Mouse (Mus musculus) lung, postnatal 36 days (tissue): Measurements from ENCODE around the gene Cldnd2.

Experiments used
- DNase-seq: peaks from one replicate; pipeline ENCODE4 v3.0.0; 2022; ENCODE audit warnings: mixed read lengths

The Cldnd2 gene

DNA sequence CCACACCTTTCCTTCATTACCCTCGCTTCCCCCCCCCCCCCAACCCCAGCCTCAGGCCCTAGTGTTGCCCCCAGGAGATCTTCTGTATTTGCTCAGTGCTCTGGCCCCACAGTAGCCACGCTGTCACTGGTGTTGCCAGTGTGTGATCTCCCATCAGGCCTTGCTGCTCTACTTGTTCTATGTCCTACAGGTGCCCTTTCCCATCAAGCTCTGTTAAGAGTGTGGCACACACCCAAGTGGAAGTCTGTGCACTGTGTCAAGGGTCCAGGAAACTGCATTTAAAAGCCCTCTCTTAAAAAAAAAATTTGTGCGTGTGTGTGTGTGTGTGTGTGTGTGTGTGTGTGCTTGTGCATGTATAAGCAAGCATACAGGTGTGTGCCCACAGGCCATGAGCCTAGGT, 7.7 kb downstream of the Cldnd2 start:
- DNase-seq = peak; percentile 45

DNA sequence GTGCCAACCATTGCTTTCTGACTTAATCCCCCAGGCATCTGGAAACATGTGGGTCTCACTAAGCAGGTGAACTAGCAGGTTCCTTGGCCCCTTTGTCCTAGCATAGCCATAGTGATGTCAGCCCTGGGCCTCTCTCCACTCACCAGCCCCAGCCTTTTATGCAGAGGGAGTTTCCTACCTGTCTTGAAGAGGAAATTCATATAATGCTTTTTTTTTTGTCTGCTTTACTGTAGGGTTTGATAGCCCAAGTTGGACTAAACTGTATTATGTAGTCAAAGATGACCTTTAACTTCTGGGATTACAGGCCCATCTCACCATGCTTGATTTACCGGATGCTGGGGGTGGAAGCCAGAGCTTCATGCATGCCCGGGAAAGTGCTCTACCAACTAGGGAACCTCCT, 9.2 kb downstream of the Cldnd2 start:
- no peak for DNase-seq

DNA sequence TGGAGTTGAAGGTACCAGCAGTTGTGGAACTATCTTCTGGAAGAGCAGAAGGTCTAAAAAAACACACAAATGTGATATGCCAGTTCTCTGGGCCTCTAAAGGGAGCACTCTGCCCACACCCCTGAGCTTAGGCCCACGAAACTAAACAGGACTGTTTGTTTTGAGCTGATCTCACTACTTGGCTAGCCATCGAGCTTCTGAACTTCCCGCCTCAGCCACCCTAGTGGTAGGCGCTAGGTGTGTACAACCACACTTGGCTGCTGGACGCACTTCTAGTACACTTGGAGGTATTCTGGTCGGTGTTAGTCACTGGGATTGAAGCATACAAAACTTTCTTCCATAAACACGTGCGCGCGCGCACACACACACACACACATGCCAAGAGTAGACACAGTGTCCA, 11.1 kb downstream of the Cldnd2 start:
- peak; percentile 31 for DNase-seq

DNA sequence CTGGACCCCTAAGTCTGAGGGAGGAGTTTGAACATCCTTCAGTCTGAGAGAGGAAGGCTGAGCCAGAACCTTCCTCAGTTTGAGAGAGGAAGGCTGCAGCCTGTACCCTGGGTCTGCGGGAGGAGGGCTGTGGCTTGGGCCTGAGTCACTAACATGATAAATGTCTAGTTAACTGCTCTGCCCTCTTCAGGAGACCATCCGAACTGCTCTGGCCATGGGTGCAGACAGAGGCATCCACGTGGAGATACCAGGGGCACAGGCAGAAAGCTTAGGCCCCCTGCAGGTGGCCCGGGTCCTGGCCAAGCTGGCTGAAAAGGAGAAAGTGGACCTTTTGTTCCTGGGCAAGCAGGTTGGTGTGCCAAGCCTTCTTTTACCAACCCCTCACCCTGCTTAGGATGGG, 12.0 kb downstream of the Cldnd2 start:
- DNase-seq = peak; percentile 42

- DNase-seq = peak; percentile 57
These were observed 13.2 kb downstream of the Cldnd2 start for GRCm38 (mm10) chr7:43453599-43454355.

DNA sequence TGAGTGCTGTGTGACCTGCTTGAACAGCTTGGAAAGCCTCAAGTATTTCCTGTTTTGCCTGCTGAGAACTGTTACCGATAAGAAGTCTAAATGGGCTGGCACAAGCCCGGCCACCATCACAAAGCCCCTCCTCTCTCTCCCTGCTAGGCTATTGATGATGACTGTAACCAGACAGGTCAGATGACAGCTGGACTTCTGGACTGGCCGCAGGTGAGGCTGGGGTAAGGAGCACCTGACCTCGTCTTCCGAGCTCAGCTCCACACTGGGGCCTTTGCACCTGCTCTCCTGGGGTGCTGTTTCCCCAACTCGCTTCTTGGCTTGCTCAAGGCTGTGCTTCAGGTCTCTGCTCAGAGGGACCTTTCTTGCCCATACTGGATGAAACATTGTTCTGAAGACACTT, 13.8 kb downstream of the Cldnd2 start:
- peak; percentile 44 for DNase-seq

GRCm38 (mm10) chr7:43462851-43463250, 22.3 kb downstream of the Cldnd2 start, which contains the start of gene Vsig10l:
Gene Vsig10l, plus strand, starts transcription at chr7:43463151.
- no peak for DNase-seq

GRCm38 (mm10) chr7:43463976-43464375, 23.4 kb downstream of the Cldnd2 start:
- DNase-seq = no peak

DNA sequence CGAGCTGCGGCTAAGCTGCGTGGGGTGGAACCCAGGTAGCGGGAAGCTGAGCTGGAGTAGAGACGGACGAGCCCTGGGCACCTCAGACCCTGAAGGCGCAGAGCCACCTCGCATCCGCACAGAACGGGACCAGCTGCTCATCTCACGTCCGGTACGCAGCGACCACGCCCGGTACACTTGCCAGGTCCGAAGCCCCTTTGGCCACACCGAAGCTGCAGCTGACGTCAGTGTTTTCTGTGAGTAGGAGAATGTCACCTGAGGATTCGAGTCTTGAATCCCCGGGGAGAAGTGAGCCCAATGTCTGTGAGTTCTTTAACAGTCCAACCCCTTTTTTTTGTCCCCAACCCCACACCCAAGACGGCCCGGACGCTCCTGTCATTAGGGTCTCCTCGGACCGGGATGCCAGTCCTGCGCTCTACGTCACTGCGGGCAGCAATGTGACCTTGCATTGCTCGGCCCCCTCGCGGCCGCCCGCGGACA, 24.3 kb downstream of the Cldnd2 start:
- peak; percentile 68 for DNase-seq

DNA sequence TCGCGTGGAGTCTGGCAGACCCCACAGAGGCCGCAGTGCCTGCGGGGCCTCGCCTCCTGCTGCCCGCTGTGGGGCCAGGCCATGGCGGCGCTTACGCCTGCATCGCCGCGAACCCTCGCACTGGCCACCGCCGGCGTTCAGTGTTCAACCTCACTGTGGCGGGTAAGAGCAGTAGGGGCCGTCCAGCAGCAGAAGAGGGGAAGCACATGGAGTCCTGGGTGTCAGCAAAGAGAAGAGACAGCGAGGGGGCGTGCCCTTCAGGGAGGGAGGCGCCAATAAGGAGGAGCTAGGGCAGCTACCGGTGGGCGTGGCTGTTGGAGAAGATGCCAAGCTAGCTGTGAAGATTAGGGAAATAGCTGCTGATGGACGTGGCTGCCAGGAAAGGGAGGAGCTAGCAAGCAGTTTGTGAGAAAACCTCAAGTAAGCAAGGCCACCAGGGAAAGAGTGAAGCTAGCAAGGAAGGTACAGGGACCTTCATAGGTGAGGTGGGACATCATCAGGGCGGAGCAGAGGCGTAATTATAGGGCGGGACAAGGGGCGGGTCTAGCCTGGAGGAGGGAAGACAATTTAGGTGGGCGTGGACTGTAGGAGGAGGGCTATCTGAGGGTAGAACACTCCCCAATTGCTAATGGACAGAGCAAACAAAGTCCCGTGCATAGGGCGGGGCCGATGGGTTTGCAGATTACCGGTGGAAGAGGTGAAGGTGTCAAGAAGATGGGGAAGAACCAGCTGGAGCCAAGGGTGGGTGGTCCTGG, 24.9 kb downstream of the Cldnd2 start:
- DNase-seq = peak; percentile 97

GRCm38 (mm10) chr7:43466099-43466694, 25.6 kb downstream of the Cldnd2 start:
- peak; percentile 91 for DNase-seq

DNA sequence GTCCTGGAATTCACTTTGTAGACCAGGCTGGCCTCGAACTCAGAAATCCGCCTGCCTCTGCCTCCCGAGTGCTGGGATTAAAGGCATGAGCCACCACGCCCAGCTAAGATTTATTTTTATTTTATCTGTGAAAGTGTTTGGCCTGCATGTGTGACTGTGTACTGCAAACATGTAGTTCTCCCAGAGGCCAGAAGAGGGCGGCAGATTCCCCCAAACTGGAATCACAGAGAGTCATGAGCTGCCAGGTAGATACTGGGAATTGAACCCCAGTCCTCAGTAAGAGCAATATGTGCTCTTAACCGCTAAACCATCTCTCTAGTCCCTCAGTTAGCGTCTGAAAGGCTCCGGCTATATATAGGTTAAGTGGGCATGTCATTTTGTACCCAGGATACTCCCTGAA, 29.8 kb downstream of the Cldnd2 start:
- DNase-seq = peak; percentile 49

GRCm38 (mm10) chr7:43475706-43476105, 35.1 kb downstream of the Cldnd2 start:
- DNase-seq = peak; percentile 16

DNA sequence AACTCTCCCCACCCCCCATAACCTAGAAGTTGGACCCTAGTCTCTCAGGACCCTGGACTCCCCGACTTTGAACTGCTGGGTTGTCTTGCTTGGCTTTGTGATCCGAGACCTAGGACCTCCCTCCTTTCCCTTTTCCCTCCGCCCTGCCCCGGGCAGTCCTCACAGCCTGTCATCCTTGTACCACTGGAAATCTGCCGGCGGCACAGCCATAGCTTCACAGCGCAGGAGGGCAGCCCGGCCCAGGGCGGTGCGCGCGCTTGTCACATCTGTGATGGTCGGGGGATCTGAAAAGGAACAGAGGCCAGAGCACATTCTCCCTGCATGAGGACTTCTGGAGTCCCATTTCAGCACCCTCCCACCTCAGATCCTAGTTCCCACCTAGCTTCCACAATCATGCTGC, 35.8 kb downstream of the Cldnd2 start:
- DNase-seq = no peak

- peak; percentile 47 for DNase-seq
These were observed 40.6 kb downstream of the Cldnd2 start for GRCm38 (mm10) chr7:43481191-43481590.

DNA sequence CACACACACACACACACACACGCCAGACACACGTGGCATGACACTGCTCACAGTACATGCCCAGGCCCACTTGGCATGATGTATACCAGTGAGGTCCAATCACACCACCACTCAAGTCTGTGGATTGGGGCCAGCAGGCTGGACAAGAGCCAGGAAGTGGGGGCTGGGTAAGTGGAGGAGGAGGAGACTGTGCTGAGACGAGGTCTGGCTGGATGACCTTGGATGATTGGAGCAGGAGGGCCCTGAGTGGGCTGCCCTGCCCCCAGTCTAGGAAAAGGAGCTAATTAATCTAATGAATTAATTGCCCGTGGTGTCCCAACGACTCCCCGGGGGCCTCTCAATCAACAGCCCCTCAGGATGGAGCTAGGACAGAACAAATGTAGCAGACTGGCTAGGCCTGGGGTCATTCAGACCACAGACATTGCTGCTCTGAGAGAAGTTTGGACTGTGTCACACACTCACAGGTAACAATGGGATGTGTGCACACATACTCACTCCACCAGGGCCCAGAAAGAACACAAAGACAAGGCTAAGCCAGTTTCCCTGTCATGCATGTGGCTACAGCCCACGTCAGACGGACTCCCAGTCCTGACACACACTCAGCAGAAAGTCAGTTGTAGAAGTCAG, 41.6 kb downstream of the Cldnd2 start:
- no peak for DNase-seq

GRCm38 (mm10) chr7:43483236-43483635, 42.7 kb downstream of the Cldnd2 start:
- DNase-seq = no peak

DNA sequence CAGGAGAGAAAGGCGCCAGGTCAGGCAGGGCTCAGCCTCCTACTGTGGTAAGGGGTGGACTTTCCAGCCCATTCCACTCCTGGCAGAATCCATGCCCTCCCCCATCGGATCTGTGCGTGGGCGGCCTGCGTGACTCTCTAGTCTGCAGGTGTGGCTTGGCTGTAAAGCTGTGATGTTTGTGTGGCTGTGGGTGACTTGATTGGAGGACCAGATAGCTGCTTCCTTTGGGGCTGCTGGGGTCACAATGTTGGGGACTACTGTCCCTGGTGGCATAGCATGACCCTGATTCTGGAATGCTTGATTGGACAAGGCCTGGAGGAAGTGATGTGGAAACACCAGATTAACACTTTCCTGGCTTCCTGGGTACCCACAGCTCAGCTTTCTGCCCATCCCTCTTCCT, 48.1 kb downstream of the Cldnd2 start:
- DNase-seq = no peak

GRCm38 (mm10) chr7:43489631-43490125, 49.1 kb downstream of the Cldnd2 start, which contains the start of gene Iglon5:
Gene Iglon5, minus strand, starts transcription at chr7:43490075.
- DNase-seq = no peak

- no peak for DNase-seq
These were observed 49.6 kb downstream of the Cldnd2 start for GRCm38 (mm10) chr7:43490182-43490584.

DNA sequence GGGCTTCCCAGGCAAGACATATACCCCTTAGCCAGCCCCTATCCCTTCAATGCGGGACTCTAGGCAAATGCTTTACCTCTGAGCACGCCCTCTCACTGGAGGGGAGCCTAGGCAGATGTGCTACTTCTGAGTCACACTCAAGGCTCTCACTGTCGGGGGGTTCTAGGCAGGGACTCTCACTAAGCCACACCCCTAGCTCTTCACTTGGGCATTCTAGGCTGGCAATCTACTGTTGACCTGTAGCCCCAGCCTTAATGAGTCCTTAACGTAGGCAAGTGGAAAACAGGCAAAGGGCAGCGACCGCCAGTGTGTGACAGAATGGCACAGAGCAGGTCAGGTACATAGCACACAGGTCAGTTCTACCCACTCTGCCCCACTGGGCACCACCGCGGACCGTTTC, 50.3 kb downstream of the Cldnd2 start:
- no peak for DNase-seq
